Mouse (Mus musculus) WW6 (cell line): ENCODE measurements around the gene Trappc1.
"Not testable (repeated sequence)": the region's sequence is repeated elsewhere in the genome, so short reads cannot be mapped to it uniquely, and the experiment has no call there.

Source experiments
- DNase-seq: peaks from one replicate; pipeline ENCODE4 v3.0.0-alpha.2; 2013; ENCODE audit warnings: low read depth, low spot score

The Trappc1 gene

GRCm38 (mm10) chr11:69323667-69324111, at the start of gene Trappc1, which contains the start of gene Cntrob:
Trappc1 (plus strand) TSS chr11:69323980.
Cntrob (minus strand) TSS chr11:69323775.
- DNase-seq: peak; percentile 99

GRCm38 (mm10) chr11:69275650-69276049, 48.1 kb upstream of the Trappc1 start:
- no peak for DNase-seq

- DNase-seq: no peak
These were observed 47.7 kb upstream of the Trappc1 start for GRCm38 (mm10) chr11:69276081-69276480.

GRCm38 (mm10) chr11:69277267-69277666, 46.5 kb upstream of the Trappc1 start:
- no peak for DNase-seq

- no peak for DNase-seq
These were observed 32.7 kb upstream of the Trappc1 start for GRCm38 (mm10) chr11:69291111-69291510.

- no peak for DNase-seq
These were observed 28.5 kb upstream of the Trappc1 start for GRCm38 (mm10) chr11:69295286-69295685.

- DNase-seq: no peak
These were observed 26.0 kb upstream of the Trappc1 start for GRCm38 (mm10) chr11:69297799-69298198.

GRCm38 (mm10) chr11:69298231-69298630, 25.5 kb upstream of the Trappc1 start:
- no peak for DNase-seq

GRCm38 (mm10) chr11:69302817-69303216, 21.0 kb upstream of the Trappc1 start:
- DNase-seq: no peak

GRCm38 (mm10) chr11:69305291-69305690, 18.5 kb upstream of the Trappc1 start:
- DNase-seq: no peak

GRCm38 (mm10) chr11:69306039-69306438, 17.7 kb upstream of the Trappc1 start:
- DNase-seq: no peak

GRCm38 (mm10) chr11:69311266-69311665, 12.5 kb upstream of the Trappc1 start:
- no peak for DNase-seq

GRCm38 (mm10) chr11:69316361-69316760, 7.4 kb upstream of the Trappc1 start:
- DNase-seq: no peak

- not testable (repeated sequence) for DNase-seq
These were observed 5.8 kb upstream of the Trappc1 start for GRCm38 (mm10) chr11:69318000-69318399.

GRCm38 (mm10) chr11:69321580-69321979, 2.2 kb upstream of the Trappc1 start:
- DNase-seq: no peak

GRCm38 (mm10) chr11:69322010-69322409, 1.8 kb upstream of the Trappc1 start:
- DNase-seq: no peak

GRCm38 (mm10) chr11:69322693-69323471, 898 bp upstream of the Trappc1 start:
- no peak for DNase-seq

GRCm38 (mm10) chr11:69324749-69325148, 969 bp downstream of the Trappc1 start:
- no peak for DNase-seq

- peak; percentile 83 for DNase-seq
These were observed 2.0 kb downstream of the Trappc1 start, which contains the start of gene Kcnab3 for GRCm38 (mm10) chr11:69325628-69326407. Kcnab3 (plus strand) TSS chr11:69326258.

- DNase-seq: no peak
These were observed 2.8 kb downstream of the Trappc1 start for GRCm38 (mm10) chr11:69326408-69327156.

- DNase-seq: no peak
These were observed 3.3 kb downstream of the Trappc1 start for GRCm38 (mm10) chr11:69327157-69327442.

GRCm38 (mm10) chr11:69327648-69328047, 3.9 kb downstream of the Trappc1 start:
- no peak for DNase-seq
